Mouse (Mus musculus) liver, embryonic 15.5 days (tissue): ENCODE measurements around the gene Llph. TPM values are rescaled to one million over a fixed set of nuclear protein-coding genes. Genes with fewer than 3 reads are reported as not detected.
"Not testable (repeated sequence)": the region's sequence is repeated elsewhere in the genome, so short reads cannot be mapped to it uniquely, and the experiment has no call there.

Source experiments
- ATAC-seq: fragments of 200-750 bp; cut with Nextera tagmentation; 2 replicates; pipeline ENCODE4 v1.8.0; 2017; ENCODE audit warnings: moderate number of reproducible peaks, mild to moderate bottlenecking, moderate library complexity; ENCODE audit not compliant: insufficient read depth
- H3K27ac ChIP-seq: fragments of 300-500 bp; sonication (generic); replicated peaks from 2 replicates; pipeline ENCODE4 v1.5.1; 2015; ENCODE audit warnings: mild to moderate bottlenecking, inconsistent platforms
- H3K27me3 ChIP-seq: fragments of 300-500 bp; sonication (generic); 2 replicates; pipeline ENCODE4 v1.6.1; 2015; ENCODE audit warnings: mild to moderate bottlenecking, inconsistent platforms
- H3K36me3 ChIP-seq: fragments of 300-500 bp; sonication (generic); replicated peaks from 2 replicates; pipeline ENCODE4 v1.6.1; 2015; ENCODE audit warnings: moderate library complexity, mild to moderate bottlenecking, inconsistent platforms
- H3K4me1 ChIP-seq: fragments of 300-500 bp; sonication (generic); replicated peaks from 2 replicates; pipeline ENCODE4 v1.6.1; 2015; ENCODE audit warnings: inconsistent platforms
- H3K4me2 ChIP-seq: fragments of 300-500 bp; sonication (generic); 2 replicates; pipeline ENCODE4 v1.6.1; 2015; ENCODE audit warnings: moderate library complexity, mild to moderate bottlenecking, inconsistent platforms
- H3K4me3 ChIP-seq: fragments of 300-500 bp; sonication (generic); replicated peaks from 2 replicates; pipeline ENCODE4 v1.5.1; 2015; ENCODE audit warnings: mild to moderate bottlenecking, inconsistent platforms
- H3K9ac ChIP-seq: fragments of 300-500 bp; sonication (generic); 2 replicates; pipeline ENCODE4 v1.6.1; 2015; ENCODE audit warnings: moderate library complexity, mild to moderate bottlenecking, inconsistent platforms
- H3K9me3 ChIP-seq: fragments of 300-500 bp; sonication (generic); replicated peaks from 2 replicates; pipeline ENCODE4 v1.6.1; 2016; ENCODE audit warnings: inconsistent platforms
- WGBS: fragments of 180-500 bp; shearing (Covaris S2); methylation state at CpG from one replicate; pipeline ENCODE4 v1.1.7; 2015; ENCODE audit warnings: mixed read lengths; ENCODE audit not compliant: insufficient replicate concordance; 5-methylcytosine and 5-hydroxymethylcytosine counted together
- polyA plus RNA-seq: library from polyadenylated mRNA; unstranded; fragments of >200 nt; fragmentation: Nextera tagmentation; extraction: Ambion mirVana; gene quantifications from 2 replicates; pipeline ENCODE4 v1.2.1, GENCODE M21; 2015

Gene Llph
- polyA plus RNA-seq, 1 experiment from 2014 or later, result 23.3 TPM

- Histone ChIP-seq H3K27ac (peak within 1 kb of the TSS; percentile 66), H3K9me3 (no peaks in the 10 kb centered on the region), H3K27me3 (peaks cover 17% of the 10 kb centered on the region), H3K4me1 (peaks cover 13% of the 10 kb centered on the region), H3K9ac (peak within 1 kb of the TSS; percentile 33), H3K36me3 (no peaks in the 10 kb centered on the region), H3K4me3 (peak within 1 kb of the TSS; percentile 61), H3K4me2 (peak within 1 kb of the TSS; percentile 88)
- under 1% methylated on average over 13 of the region's 13 CpGs for WGBS
- ATAC-seq, result 0 out of 2 replicates have a peak, but pooled peaks have one; percentile 45
Observed at GRCm38 (mm10) chr10:120201961-120202402, 24.9 kb upstream of the Llph start, which contains the start of gene Irak3. Irak3 (minus strand) TSS chr10:120202130.

DNA sequence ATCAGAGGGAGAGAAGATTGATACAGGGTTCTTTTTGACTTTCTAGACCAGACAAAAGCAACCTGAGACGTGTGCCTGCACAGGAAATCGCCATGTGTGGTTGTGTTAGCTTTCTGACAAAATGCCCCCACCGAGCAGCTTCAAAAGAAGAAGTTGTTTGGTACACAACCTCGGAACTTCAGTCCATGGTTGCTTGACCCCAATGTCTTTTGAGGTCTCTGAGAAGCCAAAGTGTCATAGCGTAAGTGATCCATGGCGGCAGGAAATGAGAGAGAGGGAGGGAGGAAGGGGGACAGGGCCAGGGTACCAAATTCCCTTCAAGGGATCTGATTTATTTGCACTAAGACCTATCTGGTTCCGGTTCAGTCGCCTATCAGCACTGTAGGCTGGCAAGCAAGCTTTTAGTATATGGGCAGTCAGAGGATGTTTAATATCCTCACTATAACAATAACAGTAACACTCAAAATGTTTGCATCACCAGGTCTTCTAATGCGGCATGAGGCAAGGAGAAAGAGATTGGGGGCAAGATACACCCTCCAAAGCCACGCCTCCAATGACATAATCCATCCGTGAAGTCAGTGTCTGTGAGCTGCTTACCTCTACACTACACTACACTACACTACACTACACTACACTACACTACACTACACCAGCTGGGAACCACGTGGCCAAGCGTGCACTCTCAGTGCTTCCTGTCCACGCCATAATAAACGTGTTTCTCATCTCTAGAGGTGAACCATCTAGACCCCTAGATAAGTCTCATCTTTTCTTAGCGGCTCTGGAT lies 24.2 kb upstream of the Llph start:
- Histone ChIP-seq H3K36me3 (no peaks in the 10 kb centered on the region), H3K4me3 (peak overlapping the region; percentile 61), H3K27ac (0 out of 2 replicates have a peak overlapping the region, but pooled peaks have one; percentile 66), H3K9ac (no peak overlapping the region), H3K4me1 (peaks cover 13% of the 10 kb centered on the region), H3K4me2 (peak overlapping the region; percentile 88), H3K27me3 (peaks cover 17% of the 10 kb centered on the region), H3K9me3 (no peaks in the 10 kb centered on the region)
- WGBS, result 52% methylated on average over 16 of the region's 16 CpGs
- ATAC-seq, result no peak

GRCm38 (mm10) chr10:120204591-120205210 lies 22.2 kb upstream of the Llph start:
- WGBS, result 72% methylated on average over 13 of the region's 13 CpGs
- H3K4me1 ChIP-seq, result peaks cover 20% of the 10 kb centered on the region
- no peak overlapping the region for H3K4me3 ChIP-seq
- no peak for ATAC-seq
- no peaks in the 10 kb centered on the region for H3K9me3 ChIP-seq
- H3K36me3 ChIP-seq, result no peaks in the 10 kb centered on the region
- no peak overlapping the region for H3K27ac ChIP-seq
- no peak overlapping the region for H3K9ac ChIP-seq
- no peak overlapping the region for H3K4me2 ChIP-seq
- peaks cover 17% of the 10 kb centered on the region for H3K27me3 ChIP-seq

DNA sequence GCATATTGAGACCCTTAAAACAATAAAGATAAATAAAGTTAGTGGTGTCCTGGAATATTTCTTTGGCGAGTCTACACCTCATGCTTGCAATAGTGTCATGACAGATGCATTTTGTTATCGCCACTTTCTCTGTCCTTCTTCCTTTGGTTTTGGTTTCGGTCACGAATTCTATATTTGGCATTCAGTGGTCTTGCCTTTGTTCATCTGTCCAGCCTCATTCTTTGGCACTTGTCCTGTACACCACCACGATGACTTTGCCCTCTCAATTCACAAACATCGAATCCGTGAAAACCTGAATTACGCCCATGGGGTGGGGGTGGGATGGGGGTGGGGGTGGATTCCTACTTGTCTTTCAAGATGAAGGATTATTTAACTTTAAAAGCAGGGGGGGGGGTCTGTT lies 18.9 kb upstream of the Llph start:
- Histone ChIP-seq H3K9ac (no peak overlapping the region), H3K27me3 (no peaks in the 10 kb centered on the region; the same call in 1 of the 2 replicates), H3K4me1 (peaks cover 11% of the 10 kb centered on the region), H3K27ac (no peak overlapping the region), H3K36me3 (no peaks in the 10 kb centered on the region), H3K9me3 (no peaks in the 10 kb centered on the region), H3K4me2 (peak overlapping the region; percentile 69), H3K4me3 (peak overlapping the region; percentile 92)
- WGBS, result 55% methylated on average over 8 of the region's 8 CpGs
- ATAC-seq, result no peak

- Histone ChIP-seq H3K4me2 (peak overlapping the region; percentile 69), H3K4me3 (peak overlapping the region; percentile 92), H3K4me1 (peaks cover 11% of the 10 kb centered on the region), H3K27ac (peak overlapping the region; percentile 55), H3K9me3 (no peaks in the 10 kb centered on the region), H3K36me3 (no peaks in the 10 kb centered on the region), H3K27me3 (no peaks in the 10 kb centered on the region; the same call in 1 of the 2 replicates), H3K9ac (peak overlapping the region; percentile 73)
- peak; percentile 80 for ATAC-seq
- WGBS, result 1% methylated on average over 53 of the region's 53 CpGs
Observed at GRCm38 (mm10) chr10:120208575-120209538, 18.0 kb upstream of the Llph start.

DNA sequence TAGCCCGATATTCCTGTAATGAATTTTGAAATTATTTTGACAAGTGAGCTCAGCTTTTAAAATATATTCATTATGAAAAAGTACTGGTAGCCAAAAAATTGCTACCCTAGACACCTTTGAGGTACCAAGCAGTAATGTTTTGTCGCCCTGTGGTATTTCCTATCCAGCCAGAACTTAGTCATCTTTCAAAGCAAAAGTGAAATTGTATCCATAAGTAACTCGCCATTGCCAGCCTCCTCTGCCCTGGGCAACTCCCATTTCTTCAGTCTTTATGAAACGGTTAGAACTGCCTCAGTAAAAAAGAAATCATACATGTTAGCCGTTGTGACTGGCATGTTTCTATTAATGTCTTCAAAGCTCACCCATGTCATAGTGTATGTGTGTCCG lies 17.3 kb upstream of the Llph start:
- ATAC-seq, result no peak
- peak overlapping the region; percentile 69 for H3K4me2 ChIP-seq
- H3K27ac ChIP-seq, result no peak overlapping the region; the same call in 1 of the 2 replicates
- H3K9ac ChIP-seq, result peak overlapping the region; percentile 73
- H3K4me3 ChIP-seq, result peak overlapping the region; percentile 92
- H3K4me1 ChIP-seq, result peaks cover 11% of the 10 kb centered on the region
- no peaks in the 10 kb centered on the region; the same call in 1 of the 2 replicates for H3K27me3 ChIP-seq
- H3K36me3 ChIP-seq, result no peaks in the 10 kb centered on the region
- H3K9me3 ChIP-seq, result no peaks in the 10 kb centered on the region
- 30% methylated on average over 6 of the region's 6 CpGs for WGBS

DNA sequence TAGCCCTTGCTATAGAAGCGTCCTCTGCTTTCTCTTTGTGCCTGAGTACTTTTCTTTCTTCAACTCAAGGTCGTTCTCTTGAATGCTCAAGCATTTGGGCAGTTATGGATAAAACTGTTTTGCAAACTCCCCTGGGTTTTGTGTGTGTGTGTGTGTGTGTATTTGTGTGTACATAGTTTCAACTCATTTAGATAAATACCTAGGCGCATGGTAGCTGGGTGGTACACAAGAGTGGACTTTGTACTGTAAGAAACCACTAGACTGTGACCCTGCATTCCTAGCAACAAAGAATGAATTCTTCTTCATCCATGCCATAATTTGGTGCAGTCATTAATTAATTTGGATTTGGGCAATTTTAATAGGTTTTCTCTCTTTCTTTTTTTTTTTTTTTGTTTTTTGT lies 16.8 kb upstream of the Llph start:
- Histone ChIP-seq H3K4me3 (peak overlapping the region; percentile 92), H3K4me2 (peak overlapping the region; percentile 69), H3K36me3 (no peaks in the 10 kb centered on the region), H3K27ac (no peak overlapping the region; the same call in 1 of the 2 replicates), H3K9me3 (no peaks in the 10 kb centered on the region), H3K27me3 (no peaks in the 10 kb centered on the region; the same call in 1 of the 2 replicates), H3K4me1 (peaks cover 11% of the 10 kb centered on the region), H3K9ac (no peak overlapping the region)
- 68% methylated on average over 3 of the region's 3 CpGs for WGBS
- ATAC-seq, result no peak

GRCm38 (mm10) chr10:120217099-120217498 lies 9.8 kb upstream of the Llph start:
- 78% methylated on average over 1 of the region's 1 CpGs for WGBS
- H3K9ac ChIP-seq, H3K4me2 ChIP-seq, H3K4me3 ChIP-seq, H3K9me3 ChIP-seq, H3K4me1 ChIP-seq, H3K27ac ChIP-seq, H3K27me3 ChIP-seq, ATAC-seq: not testable (repeated sequence)
- peaks cover 25% of the 10 kb centered on the region for H3K36me3 ChIP-seq

DNA sequence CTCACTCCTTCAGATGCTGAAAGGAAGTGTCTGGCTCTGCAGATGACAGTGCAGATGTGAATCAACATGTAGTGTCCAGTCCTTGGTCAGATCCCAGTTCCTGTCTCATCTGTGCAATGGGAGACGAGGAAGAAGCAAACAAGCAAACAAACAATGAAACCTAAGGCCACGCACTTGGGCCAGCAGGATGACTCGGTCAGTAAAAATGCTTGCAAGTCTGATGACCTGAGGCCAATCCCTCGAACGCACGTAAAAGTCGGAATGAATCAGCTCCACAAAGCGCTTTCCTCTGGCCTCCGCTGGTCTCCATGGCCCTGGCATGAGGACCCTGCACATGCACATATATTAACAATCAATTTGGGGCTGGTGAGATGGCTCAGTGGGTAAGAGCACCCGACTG lies 7.9 kb upstream of the Llph start:
- Histone ChIP-seq H3K9ac (no peak overlapping the region), H3K4me1 (no peaks in the 10 kb centered on the region), H3K4me2 (no peak overlapping the region), H3K36me3 (peaks cover 25% of the 10 kb centered on the region), H3K27me3 (no peaks in the 10 kb centered on the region), H3K9me3 (no peaks in the 10 kb centered on the region), H3K4me3 (no peak overlapping the region), H3K27ac (no peak overlapping the region)
- WGBS, result 84% methylated on average over 10 of the region's 10 CpGs
- no peak for ATAC-seq

DNA sequence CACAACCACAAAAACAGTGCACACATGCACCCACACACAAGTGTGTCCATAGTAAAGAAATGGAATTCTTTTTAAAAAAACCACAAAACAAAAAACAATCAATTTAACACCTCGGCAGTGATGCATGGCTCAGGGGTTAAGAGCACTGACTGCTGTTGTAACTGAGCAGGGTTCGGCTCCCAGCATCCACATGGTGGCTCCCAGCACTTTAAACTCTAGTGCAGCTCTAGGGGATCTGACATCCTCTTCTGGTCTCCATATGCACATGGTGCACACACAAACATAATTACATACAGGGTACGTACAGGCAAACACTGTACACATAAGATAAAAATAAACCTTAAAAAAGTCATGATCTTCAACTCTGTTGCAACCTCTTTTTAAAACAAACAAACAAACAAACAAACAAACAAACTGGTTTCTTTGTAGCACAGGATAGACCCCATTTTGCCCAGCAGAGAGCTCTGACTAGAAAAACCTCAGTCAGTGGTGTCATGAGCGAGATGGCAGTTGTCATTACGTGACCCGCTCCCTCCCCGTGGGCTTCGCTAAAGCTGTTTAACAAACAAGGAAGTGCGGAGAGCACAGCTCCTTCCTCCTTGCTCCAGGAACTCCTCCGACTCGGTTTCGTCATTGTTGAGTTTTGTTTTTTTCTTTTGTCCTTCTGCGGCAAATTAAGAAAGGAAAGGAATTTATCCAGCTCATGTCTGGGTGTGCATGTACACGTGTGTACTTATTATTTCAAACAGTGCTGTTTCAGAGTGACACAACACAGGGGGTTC lies 7.1 kb upstream of the Llph start:
- Histone ChIP-seq H3K36me3 (peaks cover 29% of the 10 kb centered on the region), H3K27me3 (no peaks in the 10 kb centered on the region), H3K27ac (no peak overlapping the region), H3K9ac (no peak overlapping the region), H3K4me1 (no peaks in the 10 kb centered on the region), H3K4me3 (no peak overlapping the region), H3K9me3 (no peaks in the 10 kb centered on the region), H3K4me2 (no peak overlapping the region)
- ATAC-seq, result peak; percentile 28; the same call in 1 of the 2 replicates
- WGBS, result 50% methylated on average over 14 of the region's 14 CpGs
